Mouse (Mus musculus): ENCODE results near the gene Unc13d.

GRCm38 (mm10) chr11:116041833-116042232, 35.9 kb downstream of the Unc13d start:
- TF ChIP-seq ELF1 (IDR thresholded peaks at IDR 0.05; ENCODE audit: low read depth, low read length) (no peak), TCF12 (IDR thresholded peaks at IDR 0.05; ENCODE audit: low read depth, low read length) (no peak), ZNF384 (IDR thresholded peaks at IDR 0.05; ENCODE audit: low read depth, low read length) (no peak), BHLHE40 (IDR thresholded peaks at IDR 0.05; ENCODE audit: low read depth, low read length) (no peak), POLR2A (IDR thresholded peaks at IDR 0.05; ENCODE audit: low read depth, low read length) (no peak), NELFE (IDR thresholded peaks at IDR 0.05; ENCODE audit: low read depth, low read length) (no peak), MAX (IDR thresholded peaks at IDR 0.05; ENCODE audit: low read length) (no peak), POLR2AphosphoS2 (IDR thresholded peaks at IDR 0.05; ENCODE audit: low read depth, low read length) (no peak), KAT2A (IDR thresholded peaks at IDR 0.05; ENCODE audit: insufficient replicate concordance, low read length) (no peak)
